Mouse (Mus musculus) intestine, postnatal 0 days (tissue): ENCODE measurements at regions not wholly inside any gene's neighbourhood (a gene's known extent, or its start where the extent isn't known, plus 50 kb on each side); places are given as distances from the start of the nearest gene placed in this dataset.

Experiments
- ATAC-seq: fragments of 200-750 bp; cut with Nextera tagmentation; 2 replicates; pipeline ENCODE4 v1.8.0; 2017; ENCODE audit warnings: mild to moderate bottlenecking, moderate TSS enrichment, moderate library complexity
- H3K27ac ChIP-seq: fragments of 300-500 bp; sonication (generic); 2 replicates; pipeline ENCODE4 v1.5.1; 2014; ENCODE audit warnings: mild to moderate bottlenecking, low read depth, low read length, moderate library complexity
- H3K27me3 ChIP-seq: fragments of 300-500 bp; sonication (generic); replicated peaks from 2 replicates; pipeline ENCODE4 v1.6.1; 2014; ENCODE audit warnings: low read length, mixed read lengths; ENCODE audit not compliant: control insufficient read depth, insufficient read depth
- H3K36me3 ChIP-seq: fragments of 300-500 bp; sonication (generic); 2 replicates; pipeline ENCODE4 v1.6.1; 2014; ENCODE audit warnings: mild to moderate bottlenecking, moderate library complexity; ENCODE audit not compliant: control insufficient read depth, insufficient read depth
- H3K4me1 ChIP-seq: fragments of 300-500 bp; sonication (generic); replicated peaks from 2 replicates; pipeline ENCODE4 v1.6.1; 2014; ENCODE audit warnings: antibody characterized with exemption, low read length, mixed read lengths; ENCODE audit not compliant: control insufficient read depth, insufficient read depth
- H3K4me2 ChIP-seq: fragments of 300-500 bp; sonication (generic); replicated peaks from 2 replicates; pipeline ENCODE4 v1.6.1; 2014; ENCODE audit warnings: low read depth, mild to moderate bottlenecking, moderate library complexity
- H3K4me3 ChIP-seq: fragments of 300-500 bp; sonication (generic); 2 replicates; pipeline ENCODE4 v1.5.1; 2014; ENCODE audit warnings: low read depth, low read length
- H3K9ac ChIP-seq: fragments of 300-500 bp; sonication (generic); 2 replicates; pipeline ENCODE4 v1.6.1; 2014; ENCODE audit warnings: mild to moderate bottlenecking, low read depth, low read length
- H3K9me3 ChIP-seq: fragments of 300-500 bp; sonication (generic); 2 replicates; pipeline ENCODE4 v1.6.1; 2016; ENCODE audit warnings: mixed run types; ENCODE audit not compliant: control insufficient read depth
- CTCF ChIP-seq: sonication (generic); IDR thresholded peaks from 2 replicates; pipeline ENCODE4 v1.5.1; 2016; ENCODE audit warnings: low read depth, mild to moderate bottlenecking, control low read depth, antibody characterized with exemption, moderate library complexity
- WGBS: fragments of 180-500 bp; shearing (Covaris S2); extraction: QIAGEN DNeasy Blood & Tissue Kit; methylation state at CpG from one replicate; pipeline ENCODE4 v1.1.7; 2014; 5-methylcytosine and 5-hydroxymethylcytosine counted together

DNA sequence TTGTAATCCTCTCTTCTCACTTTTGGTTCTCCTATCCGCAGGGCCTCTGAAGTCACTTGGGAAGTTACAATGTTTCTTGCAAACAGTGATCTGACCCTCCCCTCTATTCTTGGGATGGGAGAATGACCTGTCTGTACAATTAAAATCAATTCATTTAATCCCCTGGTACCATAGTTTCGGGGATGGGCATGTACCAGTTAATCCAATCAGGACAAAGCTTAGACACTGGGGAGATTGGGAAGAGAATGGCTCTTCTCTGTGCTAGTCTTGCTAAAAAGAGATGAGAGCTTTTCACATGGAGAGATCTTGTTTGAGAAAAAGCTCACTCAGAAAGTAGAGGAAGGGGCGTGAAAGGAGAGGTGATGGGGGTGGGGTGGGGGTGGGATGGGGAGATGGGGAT, 98.1 kb upstream of the Got2 start:
- H3K4me2 ChIP-seq: no peak overlapping the region
- H3K4me1 ChIP-seq: no peaks in the 10 kb centered on the region
- no peak for TF ChIP-seq CTCF
- no peak overlapping the region for H3K27ac ChIP-seq
- H3K27me3 ChIP-seq: no peaks in the 10 kb centered on the region
- H3K9ac ChIP-seq: no peak overlapping the region
- no peak overlapping the region for H3K4me3 ChIP-seq
- no peak for ATAC-seq
- H3K9me3 ChIP-seq: no peaks in the 10 kb centered on the region
- 60% methylated on average over 3 of the region's 3 CpGs for WGBS
- no peaks in the 10 kb centered on the region for H3K36me3 ChIP-seq

DNA sequence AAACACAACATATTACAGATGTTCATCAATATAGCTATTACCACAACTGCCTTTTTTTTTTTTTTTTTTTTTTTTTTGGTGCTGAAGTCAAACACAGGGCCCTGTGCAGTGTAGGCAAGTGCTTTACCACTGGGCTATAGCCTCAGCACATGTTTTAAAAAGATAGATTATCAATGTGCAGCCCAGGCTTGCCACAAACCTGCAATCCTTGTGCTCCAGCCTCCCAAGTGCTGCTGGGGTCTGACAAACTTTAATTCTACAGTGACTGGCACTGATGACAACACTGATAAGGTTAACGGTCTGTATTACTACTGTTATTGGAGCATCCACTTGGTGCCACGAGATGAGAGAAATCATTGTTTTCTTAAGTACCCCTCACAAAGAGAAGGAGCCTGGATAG, 95.3 kb upstream of the Got2 start:
- H3K4me1 ChIP-seq: no peaks in the 10 kb centered on the region
- no peaks in the 10 kb centered on the region for H3K36me3 ChIP-seq
- TF ChIP-seq CTCF: no peak
- 57% methylated on average over 2 of the region's 2 CpGs for WGBS
- H3K4me3 ChIP-seq: no peak overlapping the region
- no peaks in the 10 kb centered on the region for H3K27me3 ChIP-seq
- H3K4me2 ChIP-seq: no peak overlapping the region
- no peak overlapping the region for H3K9ac ChIP-seq
- no peaks in the 10 kb centered on the region for H3K9me3 ChIP-seq
- no peak overlapping the region for H3K27ac ChIP-seq
- ATAC-seq: no peak

DNA sequence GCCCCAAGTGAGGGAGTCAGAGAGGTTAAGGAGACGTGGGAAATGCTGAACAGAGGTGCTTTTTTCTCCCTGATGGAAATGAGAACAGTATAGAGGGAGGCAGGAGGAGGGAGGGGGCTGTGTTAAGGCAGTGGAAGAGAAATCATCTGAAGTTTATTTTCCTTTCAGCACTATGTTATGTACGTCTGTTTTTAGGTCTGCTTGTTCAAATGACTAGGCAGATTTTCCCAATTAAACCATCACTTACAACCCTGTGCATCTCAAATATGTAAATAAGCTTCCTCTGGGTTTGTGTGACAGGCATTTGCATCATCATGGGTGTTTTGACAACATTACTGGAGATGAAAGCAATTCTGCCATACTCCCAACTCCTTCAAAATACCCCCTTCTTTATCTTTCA, 92.1 kb upstream of the Got2 start:
- WGBS: 41% methylated on average over 2 of the region's 2 CpGs
- TF ChIP-seq CTCF: no peak

DNA sequence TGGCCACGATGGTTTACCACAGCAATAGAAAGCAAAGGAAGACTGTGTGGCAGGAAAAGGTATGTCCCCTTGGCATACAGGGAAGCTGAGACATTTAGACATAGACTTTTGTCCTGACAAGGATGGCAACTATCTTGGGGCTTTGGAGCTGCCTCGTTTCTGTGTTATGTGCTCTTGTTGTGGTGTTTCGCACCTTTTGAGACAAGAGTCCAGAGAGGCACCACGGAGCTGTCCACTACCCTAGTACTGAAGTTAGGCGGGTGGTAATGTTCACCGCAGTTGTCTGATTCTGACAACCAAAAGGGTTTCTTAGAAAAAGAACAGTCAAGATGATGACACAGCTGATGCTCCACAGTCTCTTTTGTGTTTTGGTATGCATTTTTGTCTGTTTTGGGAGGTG, 90.9 kb upstream of the Got2 start:
- WGBS: 48% methylated on average over 6 of the region's 6 CpGs
- TF ChIP-seq CTCF: no peak
- Histone ChIP-seq H3K4me2 (no peak overlapping the region), H3K4me3 (no peak overlapping the region), H3K4me1 (no peaks in the 10 kb centered on the region), H3K9me3 (no peaks in the 10 kb centered on the region), H3K27me3 (no peaks in the 10 kb centered on the region), H3K36me3 (no peaks in the 10 kb centered on the region), H3K27ac (no peak overlapping the region), H3K9ac (no peak overlapping the region)
- ATAC-seq: no peak

More for the DNA sequence above, 92.1 kb upstream of the Got2 start:
- Histone ChIP-seq H3K4me2 (no peak overlapping the region), H3K9me3 (no peaks in the 10 kb centered on the region), H3K36me3 (no peaks in the 10 kb centered on the region), H3K4me1 (no peaks in the 10 kb centered on the region), H3K9ac (no peak overlapping the region), H3K4me3 (no peak overlapping the region), H3K27me3 (no peaks in the 10 kb centered on the region), H3K27ac (no peak overlapping the region)
- no peak for ATAC-seq

DNA sequence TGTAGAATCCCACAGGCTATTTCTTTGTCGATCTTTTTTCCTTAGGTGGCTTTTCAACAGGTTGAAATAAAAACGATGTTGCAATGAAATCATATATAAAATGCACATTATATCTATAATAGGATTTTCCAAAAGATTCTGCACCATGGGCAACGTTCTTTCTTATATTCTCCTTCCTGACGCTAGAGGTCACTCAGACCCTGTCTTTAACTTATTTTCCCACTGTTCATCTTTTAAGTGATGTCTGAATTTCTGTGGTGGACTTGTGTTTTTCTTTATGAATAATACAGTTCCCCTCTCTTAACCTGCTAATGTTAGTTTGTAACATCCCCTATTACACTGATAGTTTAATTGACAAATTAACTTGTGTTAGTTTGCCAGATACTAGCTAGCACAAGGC, 86.5 kb upstream of the Got2 start:
- H3K4me3 ChIP-seq: no peak overlapping the region
- no peaks in the 10 kb centered on the region for H3K36me3 ChIP-seq
- no peaks in the 10 kb centered on the region for H3K9me3 ChIP-seq
- no peaks in the 10 kb centered on the region for H3K27me3 ChIP-seq
- H3K4me2 ChIP-seq: no peak overlapping the region
- 19% methylated on average over 4 of the region's 4 CpGs for WGBS
- H3K27ac ChIP-seq: no peak overlapping the region
- H3K9ac ChIP-seq: no peak overlapping the region
- no peaks in the 10 kb centered on the region for H3K4me1 ChIP-seq
- no peak for ATAC-seq
- TF ChIP-seq CTCF: peak; percentile 62

DNA sequence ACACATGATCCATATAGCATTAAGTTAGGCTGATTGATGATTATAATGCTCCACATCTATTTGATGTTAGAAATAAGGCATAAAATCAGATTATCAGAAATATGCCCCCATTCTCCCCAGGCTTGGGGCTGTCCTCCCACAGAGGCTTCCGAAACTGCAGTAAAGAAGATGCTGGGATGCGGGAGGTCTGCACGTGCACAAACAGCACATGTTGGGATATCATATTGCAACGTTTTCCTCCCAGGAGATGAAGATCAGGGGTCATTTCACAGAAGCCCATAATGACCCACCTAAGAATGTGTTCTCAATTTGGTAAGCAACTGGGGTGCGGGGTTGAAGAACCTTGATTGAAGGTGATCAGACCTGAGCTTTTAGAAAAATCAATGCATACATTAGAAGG, 85.9 kb upstream of the Got2 start:
- Histone ChIP-seq H3K4me2 (no peak overlapping the region), H3K4me3 (no peak overlapping the region), H3K9ac (no peak overlapping the region), H3K36me3 (no peaks in the 10 kb centered on the region), H3K27ac (no peak overlapping the region), H3K4me1 (no peaks in the 10 kb centered on the region), H3K9me3 (no peaks in the 10 kb centered on the region), H3K27me3 (no peaks in the 10 kb centered on the region)
- no peak for ATAC-seq
- 64% methylated on average over 5 of the region's 5 CpGs for WGBS
- TF ChIP-seq CTCF: no peak

DNA sequence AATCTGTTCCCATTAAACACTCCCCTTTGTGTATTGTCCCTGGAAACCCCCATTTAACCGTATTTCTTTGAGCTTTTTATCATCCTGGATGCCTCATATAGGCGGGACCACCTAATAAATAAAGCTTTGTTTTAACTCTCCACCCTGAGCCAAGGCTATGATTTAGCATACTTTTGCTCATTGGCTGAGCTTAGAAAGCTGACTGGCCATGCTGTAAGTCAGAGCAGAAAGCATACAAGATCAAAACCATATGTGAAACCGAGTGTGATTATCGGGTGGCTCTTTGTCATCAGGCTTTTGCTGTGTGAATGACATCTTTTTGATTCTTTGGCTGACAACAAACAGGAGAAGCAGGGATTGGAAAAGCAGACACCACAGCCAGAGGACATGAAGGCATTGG, 85.2 kb upstream of the Got2 start:
- 30% methylated on average over 4 of the region's 4 CpGs for WGBS
- Histone ChIP-seq H3K4me3 (no peak overlapping the region), H3K9ac (no peak overlapping the region), H3K36me3 (no peaks in the 10 kb centered on the region), H3K4me1 (no peaks in the 10 kb centered on the region), H3K27ac (no peak overlapping the region), H3K4me2 (no peak overlapping the region), H3K9me3 (no peaks in the 10 kb centered on the region), H3K27me3 (no peaks in the 10 kb centered on the region)
- ATAC-seq: no peak
- TF ChIP-seq CTCF: no peak
